Mouse (Mus musculus) urinary bladder, postnatal 10 days (tissue): Measurements from ENCODE around the gene Rev3l.

Experiments
- DNase-seq: peaks from one replicate; pipeline ENCODE4 v3.0.0; 2022; ENCODE audit warnings: low spot score

The Rev3l gene

GRCm38 (mm10) chr10:39731736-39732265 is at the start of gene Rev3l:
Rev3l (plus strand) TSS chr10:39732118.
- peak; percentile 75 for DNase-seq

GRCm38 (mm10) chr10:39682556-39682955 is 49.4 kb upstream of the Rev3l start:
- DNase-seq = no peak

GRCm38 (mm10) chr10:39683481-39683880 is 48.4 kb upstream of the Rev3l start:
- no peak for DNase-seq

GRCm38 (mm10) chr10:39686811-39687210 is 45.1 kb upstream of the Rev3l start:
- no peak for DNase-seq

GRCm38 (mm10) chr10:39687851-39688250 is 44.1 kb upstream of the Rev3l start:
- no peak for DNase-seq

GRCm38 (mm10) chr10:39691351-39692064 is 40.4 kb upstream of the Rev3l start:
- DNase-seq = no peak

GRCm38 (mm10) chr10:39692152-39692551 is 39.8 kb upstream of the Rev3l start:
- DNase-seq = no peak

- DNase-seq = no peak
Observed at GRCm38 (mm10) chr10:39707717-39708510, 24.0 kb upstream of the Rev3l start.

- no peak for DNase-seq
Observed at GRCm38 (mm10) chr10:39716936-39717335, 15.0 kb upstream of the Rev3l start.

GRCm38 (mm10) chr10:39730976-39731735 is 762 bp upstream of the Rev3l start:
- DNase-seq = peak; percentile 71

- peak; percentile 31 for DNase-seq
Observed at GRCm38 (mm10) chr10:39732266-39733100, 565 bp downstream of the Rev3l start.

GRCm38 (mm10) chr10:39733101-39733399 is 1.1 kb downstream of the Rev3l start:
- no peak for DNase-seq

GRCm38 (mm10) chr10:39733421-39733930 is 1.6 kb downstream of the Rev3l start:
- DNase-seq = no peak

GRCm38 (mm10) chr10:39736187-39736586 is 4.3 kb downstream of the Rev3l start:
- DNase-seq = no peak

- no peak for DNase-seq
Observed at GRCm38 (mm10) chr10:39742057-39742456, 10.1 kb downstream of the Rev3l start.

GRCm38 (mm10) chr10:39764752-39765151 is 32.8 kb downstream of the Rev3l start:
- DNase-seq = no peak

GRCm38 (mm10) chr10:39766702-39767101 is 34.8 kb downstream of the Rev3l start:
- DNase-seq = no peak

GRCm38 (mm10) chr10:39772259-39772658 is 40.3 kb downstream of the Rev3l start:
- DNase-seq = no peak

- DNase-seq = no peak
Observed at GRCm38 (mm10) chr10:39773940-39774726, 42.2 kb downstream of the Rev3l start.

GRCm38 (mm10) chr10:39776927-39777326 is 45.0 kb downstream of the Rev3l start:
- DNase-seq = no peak

GRCm38 (mm10) chr10:39778305-39778704 is 46.4 kb downstream of the Rev3l start:
- DNase-seq = no peak
